ENCODE assay signal across 13 mouse cellular contexts in genomic region chr14:59708009-59708408, GRCm38 (mm10).
"Had no signal": no experiment of that assay in that cellular context is flagged by ENCODE, and none has a peak within 500 bp of the region (broad histone marks: within the 10 kb centered on the region; RNA-seq: fewer than 3 reads in every experiment).

No protein-coding gene starts in this region.

- H3K9me3 ChIP-seq: limb, embryonic 13.5 days; liver, embryonic 15.5 days; midbrain, embryonic 13.5 days; neural tube, embryonic 12.5 days had no signal

- H3K4me2 ChIP-seq: limb, embryonic 13.5 days; liver, embryonic 11.5 days; liver, embryonic 15.5 days; midbrain, embryonic 13.5 days; neural tube, embryonic 12.5 days had no signal

- H3K4me3 ChIP-seq: layer of hippocampus, adult 2 months; limb, embryonic 13.5 days; liver, embryonic 15.5 days; midbrain, embryonic 13.5 days; myocyte; neural tube, embryonic 12.5 days had no signal

- ATAC-seq: lung, postnatal 0 days; midbrain, embryonic 13.5 days had no signal

- H3K4me1 ChIP-seq: liver, embryonic 15.5 days; midbrain, embryonic 13.5 days; neural tube, embryonic 12.5 days had no signal

- H3K9ac ChIP-seq: limb, embryonic 13.5 days; liver, embryonic 15.5 days; midbrain, embryonic 13.5 days; neural tube, embryonic 12.5 days had no signal

- DNase-seq: kidney, postnatal 36 days; lung, adult 2 months; lung, postnatal 36 days; spleen, adult 18-20 months; thymus, postnatal 36 days had no signal

- H3K36me3 ChIP-seq: limb, embryonic 13.5 days; liver, embryonic 15.5 days; midbrain, embryonic 13.5 days; neural tube, embryonic 12.5 days had no signal

- H3K27ac ChIP-seq: layer of hippocampus, adult 2 months; limb, embryonic 13.5 days; liver, embryonic 15.5 days; midbrain, embryonic 13.5 days; neural tube, embryonic 12.5 days had no signal

- H3K27me3 ChIP-seq: liver, embryonic 15.5 days; midbrain, embryonic 13.5 days; neural tube, embryonic 12.5 days had no signal
